Mouse (Mus musculus) lung, adult 2 months (tissue): ENCODE measurements around the gene Rprml.

ENCODE experiments used
- CTCF ChIP-seq: fragments of 200-500 bp; IDR thresholded peaks from 2 replicates; pipeline ENCODE4 v1.5.1; 2011; ENCODE audit warnings: mild to moderate bottlenecking, low read length, control low read depth; ENCODE audit not compliant: insufficient read depth
- POLR2A ChIP-seq: fragments of 200-500 bp; IDR thresholded peaks from 2 replicates; pipeline ENCODE4 v1.6.1; 2011; ENCODE audit warnings: low read depth, mild to moderate bottlenecking, control low read depth, low read length, borderline replicate concordance; ENCODE audit errors: extremely low read depth

DNA sequence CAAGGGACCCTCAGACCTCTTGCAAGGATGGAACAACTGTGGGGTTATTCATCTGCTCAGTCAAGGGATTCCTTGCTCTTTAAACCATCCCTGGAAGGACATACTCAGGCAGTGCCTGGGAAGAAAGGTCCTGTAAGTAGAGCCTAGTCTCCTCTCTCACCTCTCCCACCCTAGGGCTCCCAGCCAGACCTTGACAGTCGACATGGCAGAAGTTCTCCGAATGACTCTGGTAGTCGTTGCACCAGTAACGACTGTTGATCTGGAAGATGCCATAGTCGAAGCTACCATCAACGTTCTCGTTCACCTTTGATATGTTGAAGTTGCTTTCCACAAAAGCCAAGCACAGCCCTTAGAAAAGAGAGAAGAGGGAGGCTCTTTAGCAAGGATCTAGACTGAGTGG is 14.6 kb upstream of the Rprml start:
- TF ChIP-seq CTCF (no peak), POLR2A (no peak)
